8 mouse cellular contexts compared by ENCODE assay signal in genomic region chr5:35278741-35279695, GRCm38 (mm10). TPM values are rescaled to one million over a fixed set of nuclear protein-coding genes. Genes with fewer than 3 reads are reported as not detected.
DNase-seq lines count a peak whose midpoint lies in the region; ATAC-seq and TF ChIP-seq lines count a peak whose summit lies in the region.

No protein-coding gene starts in this region.

- no peak overlapping the region for H3K27ac ChIP-seq in bone marrow macrophage, adult 2 months (ENCODE audit: insufficient read depth, low read depth, low read length)
- no peak overlapping the region for H3K27ac ChIP-seq in forebrain, embryonic 10.5 days
- peak overlapping the region; percentile 58; the same call in 1 of the 2 replicates for H3K27ac ChIP-seq in hindbrain, embryonic 15.5 days (replicated peaks)
- H3K27ac ChIP-seq in left cerebral cortex, adult 2 months: peak overlapping the region; percentile 64; the same call in 1 of the 2 replicates
- no peak overlapping the region for H3K27ac ChIP-seq in midbrain, embryonic 16.5 days (ENCODE audit: low read length)

- peaks cover 95% of the 10 kb centered on the region for H3K27me3 ChIP-seq in forebrain, embryonic 10.5 days (ENCODE audit: poor library complexity, severe bottlenecking)
- H3K27me3 ChIP-seq in hindbrain, embryonic 15.5 days: peaks cover 76% of the 10 kb centered on the region
- H3K27me3 ChIP-seq in midbrain, embryonic 16.5 days (ENCODE audit: control insufficient read depth, insufficient read depth, low read depth, low read length): peaks cover 65% of the 10 kb centered on the region

- intact Hi-C loops in left cerebral cortex, adult 2 months (cut with DNase I): loop anchor here (1.0 to 5.0 kb wide), 3 partner anchors 34 to 70 kb away; no protein-coding TSS in a partner anchor

- H3K4me3 ChIP-seq in bone marrow macrophage, adult 2 months (ENCODE audit: insufficient read depth, low read length): peak overlapping the region; percentile 28
- H3K4me3 ChIP-seq in forebrain, embryonic 10.5 days: peak overlapping the region; percentile 61
- peak overlapping the region; percentile 59 for H3K4me3 ChIP-seq in hindbrain, embryonic 15.5 days
- H3K4me3 ChIP-seq in left cerebral cortex, adult 2 months: peak overlapping the region; percentile 65
- H3K4me3 ChIP-seq in midbrain, embryonic 16.5 days (ENCODE audit: low read depth, low read length): peak overlapping the region; percentile 63

- ATAC-seq in hindbrain, embryonic 15.5 days (ENCODE audit: low FRiP score, low read depth): peak; percentile 62
- ATAC-seq in midbrain, embryonic 16.5 days: peak; percentile 75

- under 1% methylated on average over 112 of the region's 118 CpGs for WGBS in forebrain, embryonic 10.5 days
- WGBS in hindbrain, embryonic 15.5 days: under 1% methylated on average over 86 of the region's 118 CpGs
- WGBS in midbrain, embryonic 16.5 days: under 1% methylated on average over 94 of the region's 118 CpGs

- H3K4me2 ChIP-seq in hindbrain, embryonic 15.5 days: peak overlapping the region; percentile 92
- H3K4me2 ChIP-seq in midbrain, embryonic 16.5 days (ENCODE audit: low read length): peak overlapping the region; percentile 94

- TF ChIP-seq POLR2A in bone marrow macrophage, adult 2 months (IDR thresholded peaks at IDR 0.05; ENCODE audit: borderline replicate concordance, low read depth, low read length): no peak

- DNase-seq in R1 (ENCODE audit: low read depth, low spot score): peak; percentile 71
- peak; percentile 42 for DNase-seq in forebrain, embryonic 10.5 days (ENCODE audit: extremely low spot score, low spot score)
- peak; percentile 77 for DNase-seq in left cerebral cortex, adult 2 months (ENCODE audit: extremely low spot score in 1 of 2, low spot score in 2 of 2)
- peak; percentile 54 for DNase-seq in testis, postnatal 10 days (ENCODE audit: low spot score)
- no peak for DNase-seq in lung, postnatal 14 days

- H3K4me1 ChIP-seq in bone marrow macrophage, adult 2 months (ENCODE audit: control insufficient read depth, insufficient read depth, low read length): no peaks in the 10 kb centered on the region
- H3K4me1 ChIP-seq in forebrain, embryonic 10.5 days: peaks cover 33% of the 10 kb centered on the region
- peaks cover 32% of the 10 kb centered on the region for H3K4me1 ChIP-seq in hindbrain, embryonic 15.5 days (replicated peaks)
- H3K4me1 ChIP-seq in midbrain, embryonic 16.5 days (ENCODE audit: control insufficient read depth, insufficient read depth, low read length): peaks cover 12% of the 10 kb centered on the region

- H3K36me3 ChIP-seq in forebrain, embryonic 10.5 days (replicated peaks): no peaks in the 10 kb centered on the region
- H3K36me3 ChIP-seq in hindbrain, embryonic 15.5 days: no peaks in the 10 kb centered on the region
- H3K36me3 ChIP-seq in midbrain, embryonic 16.5 days (ENCODE audit: control insufficient read depth, insufficient read depth, low read length): no peaks in the 10 kb centered on the region

- H3K9me3 ChIP-seq in forebrain, embryonic 10.5 days: no peaks in the 10 kb centered on the region
- no peaks in the 10 kb centered on the region for H3K9me3 ChIP-seq in hindbrain, embryonic 15.5 days
- H3K9me3 ChIP-seq in midbrain, embryonic 16.5 days (replicated peaks; ENCODE audit: control insufficient read depth, low read length, poor library complexity, severe bottlenecking): no peaks in the 10 kb centered on the region

- TF ChIP-seq CTCF in bone marrow macrophage, adult 2 months (IDR thresholded peaks at IDR 0.05; ENCODE audit: low read depth, low read length): no peak
- peak; percentile 58 for TF ChIP-seq CTCF in left cerebral cortex, adult 2 months (IDR thresholded peaks at IDR 0.05)

- peak overlapping the region; percentile 46 for H3K9ac ChIP-seq in hindbrain, embryonic 15.5 days
- peak overlapping the region; percentile 69 for H3K9ac ChIP-seq in midbrain, embryonic 16.5 days (ENCODE audit: low read depth, low read length)

RNA-seq across cellular contexts. Expression of gene Adra2c, which starts 0.9 kb away (rescaled TPM):
- not detected in 2 replicates for polyA plus RNA-seq in bone marrow macrophage, adult 2 months (2012; ENCODE audit: insufficient read depth, insufficient read length, missing spikeins)
- polyA plus RNA-seq in forebrain, embryonic 10.5 days (2016; fragmentation: Nextera tagmentation; extraction: Ambion mirVana): not detected in 2 replicates
- polyA plus RNA-seq in hindbrain, embryonic 15.5 days (2015; fragmentation: Nextera tagmentation; extraction: Ambion mirVana): 1.0 and 1.1 TPM in 2 replicates
- 10 to 100 TPM; 19.2 to 22.2 TPM for total RNA-seq in left cerebral cortex, adult 2 months (2021)
- 0.36 and 0.39 TPM in 2 replicates for polyA plus RNA-seq in midbrain, embryonic 16.5 days (2015; fragmentation: Nextera tagmentation; extraction: Ambion mirVana)

Comparison
In these comparisons a context has a peak if more than half of its experiments do, and no peak if none do; other contexts are left out.
1. H3K27ac ChIP-seq: peak in hindbrain, embryonic 15.5 days (single experiment) and left cerebral cortex, adult 2 months (single experiment); none in bone marrow macrophage, adult 2 months (single experiment), forebrain, embryonic 10.5 days (single experiment) and midbrain, embryonic 16.5 days (single experiment).
2. Peak in every context shown above with its lines, with median percentiles within 50 percentile points of each other: H3K4me3 ChIP-seq.